Mouse (Mus musculus): ENCODE measurements around the gene Gm20696.

GRCm38 (mm10) chr6:99412598-99412997, 254.0 kb downstream of the Gm20696 start:
- TF ChIP-seq EP300 (IDR thresholded peaks at IDR 0.05; ENCODE audit: low read depth) (no peak), CTCF (IDR thresholded peaks at IDR 0.05; ENCODE audit: low read depth) (no peak)

All from liver, embryonic 14.5 days (tissue).